ENCODE assay signal across 29 mouse cellular contexts in the genomic region with DNA sequence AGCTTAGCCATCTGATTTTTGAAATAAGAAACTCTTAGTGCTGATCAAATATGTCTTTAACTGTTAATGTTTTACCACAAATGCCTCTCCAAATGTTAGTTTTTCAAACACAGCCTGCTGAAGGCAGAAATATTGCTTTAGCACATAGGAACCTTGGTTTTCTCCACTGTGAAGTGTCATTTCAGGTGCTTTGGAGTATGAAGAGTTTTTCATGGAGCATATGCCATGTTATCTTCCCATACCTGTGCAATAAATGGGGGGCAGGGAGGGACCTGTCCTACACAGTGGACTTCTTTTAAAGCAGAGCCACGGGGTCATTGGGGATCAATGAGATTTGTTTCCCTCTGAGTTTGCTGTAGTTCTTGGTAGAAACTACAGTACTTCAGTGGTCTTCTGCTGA.
DNase-seq lines count a peak whose midpoint lies in the region; ATAC-seq and TF ChIP-seq lines count a peak whose summit lies in the region.
"Had no signal": no experiment of that assay in that cellular context is flagged by ENCODE, and none has a peak within 500 bp of the region (broad histone marks: within the 10 kb centered on the region; RNA-seq: fewer than 3 reads in every experiment).

No protein-coding gene starts in this region.

- ATAC-seq in lung, embryonic 15.5 days (ENCODE audit: borderline replicate concordance, extremely low read depth, low FRiP score, low TSS enrichment) = peak; percentile 83
- no peak for ATAC-seq in midbrain, embryonic 11.5 days (ENCODE audit: low FRiP score)
- ATAC-seq in midbrain, embryonic 14.5 days (ENCODE audit: low FRiP score, low TSS enrichment) = no peak; the same call in 1 of the 2 replicates
- ATAC-seq: activated CD4-positive, CD25-positive, alpha-beta regulatory T cell, adult 4 months; CD4-positive, CD25-positive, alpha-beta regulatory T cell, adult 4 months; forebrain, embryonic 14.5 days; Patski had no signal

- TF ChIP-seq CTCF in lung, adult 2 months (IDR thresholded peaks at IDR 0.05; ENCODE audit: insufficient read depth, low read length) = no peak

- H3K4me1 ChIP-seq in lung, adult 2 months (ENCODE audit: control insufficient read depth, insufficient read depth, low read length) = no peaks in the 10 kb centered on the region
- no peaks in the 10 kb centered on the region; the same call in 1 of the 2 replicates for H3K4me1 ChIP-seq in lung, embryonic 15.5 days
- no peaks in the 10 kb centered on the region for H3K4me1 ChIP-seq in midbrain, embryonic 11.5 days (ENCODE audit: control insufficient read depth, insufficient read depth, low read length)
- H3K4me1 ChIP-seq in midbrain, embryonic 14.5 days (ENCODE audit: control insufficient read depth, insufficient read depth, low read length) = no peaks in the 10 kb centered on the region
- H3K4me1 ChIP-seq: embryonic facial prominence, embryonic 13.5 days; embryonic facial prominence, embryonic 15.5 days; forebrain, embryonic 10.5 days; forebrain, embryonic 12.5 days had no signal

- H3K36me3 ChIP-seq in lung, embryonic 15.5 days = no peaks in the 10 kb centered on the region
- H3K36me3 ChIP-seq in midbrain, embryonic 11.5 days (ENCODE audit: control insufficient read depth, insufficient read depth, low read length) = no peaks in the 10 kb centered on the region
- H3K36me3 ChIP-seq in midbrain, embryonic 14.5 days (ENCODE audit: control insufficient read depth, insufficient read depth, low read length) = no peaks in the 10 kb centered on the region
- H3K36me3 ChIP-seq: embryonic facial prominence, embryonic 13.5 days; embryonic facial prominence, embryonic 15.5 days; forebrain, embryonic 10.5 days; forebrain, embryonic 12.5 days; G1E had no signal

- H3K27me3 ChIP-seq in lung, embryonic 15.5 days = no peaks in the 10 kb centered on the region
- no peaks in the 10 kb centered on the region for H3K27me3 ChIP-seq in midbrain, embryonic 11.5 days (ENCODE audit: control insufficient read depth, insufficient read depth, low read length)
- no peaks in the 10 kb centered on the region for H3K27me3 ChIP-seq in midbrain, embryonic 14.5 days (ENCODE audit: control insufficient read depth, insufficient read depth, low read length)
- H3K27me3 ChIP-seq: CH12.LX; embryonic facial prominence, embryonic 13.5 days; embryonic facial prominence, embryonic 15.5 days; forebrain, embryonic 12.5 days; Patski had no signal

- no peaks in the 10 kb centered on the region for H3K9me3 ChIP-seq in lung, embryonic 15.5 days
- H3K9me3 ChIP-seq in midbrain, embryonic 11.5 days (ENCODE audit: control insufficient read depth, low read length) = no peaks in the 10 kb centered on the region
- H3K9me3 ChIP-seq in midbrain, embryonic 14.5 days (ENCODE audit: control insufficient read depth, low read length) = no peaks in the 10 kb centered on the region
- H3K9me3 ChIP-seq: embryonic facial prominence, embryonic 13.5 days; embryonic facial prominence, embryonic 15.5 days; forebrain, embryonic 10.5 days; forebrain, embryonic 12.5 days; G1E had no signal

- TF ChIP-seq POLR2A in lung, adult 2 months (IDR thresholded peaks at IDR 0.05; ENCODE audit: borderline replicate concordance, extremely low read depth, low read depth, low read length) = no peak

- H3K27ac ChIP-seq in lung, embryonic 15.5 days = peak overlapping the region; percentile 63
- no peak overlapping the region for H3K27ac ChIP-seq in midbrain, embryonic 11.5 days (ENCODE audit: low read depth, low read length)
- no peak overlapping the region for H3K27ac ChIP-seq in midbrain, embryonic 14.5 days (replicated peaks; ENCODE audit: low read depth, low read length)
- H3K27ac ChIP-seq: embryonic facial prominence, embryonic 13.5 days; embryonic facial prominence, embryonic 15.5 days; forebrain, embryonic 10.5 days; forebrain, embryonic 12.5 days had no signal

- DNase-seq in lung, adult 2 months = peak; percentile 5
- no peak for DNase-seq in lung, postnatal 4 days
- DNase-seq in lung, adult 18-20 months = no peak
- peak; percentile 49 for DNase-seq in midbrain, embryonic 11.5 days (ENCODE audit: low spot score, missing footprints)
- no peak for DNase-seq in midbrain, embryonic 14.5 days
- DNase-seq in lung, postnatal 36 days = peak; percentile 6
- no peak for DNase-seq in yolk sac, embryonic 10.5 days (ENCODE audit: low spot score)
- DNase-seq: adrenal gland, adult 8-10 months; adrenal gland, postnatal 14 days; adrenal gland, postnatal 36 days; B cell, adult 2 months; cerebellum, adult 11-12 months; cerebellum, adult 2 months; cerebellum, adult 9-10 months; cerebellum, postnatal 10 days; cerebellum, postnatal 36 days; embryo, embryonic 11 days had no signal

- no peak overlapping the region for H3K4me2 ChIP-seq in lung, embryonic 15.5 days
- H3K4me2 ChIP-seq in midbrain, embryonic 11.5 days = no peak overlapping the region
- no peak overlapping the region for H3K4me2 ChIP-seq in midbrain, embryonic 14.5 days (ENCODE audit: low read length)
- H3K4me2 ChIP-seq: embryonic facial prominence, embryonic 13.5 days; embryonic facial prominence, embryonic 15.5 days; forebrain, embryonic 12.5 days had no signal

- no peak overlapping the region for H3K4me3 ChIP-seq in lung, adult 2 months (replicated peaks; ENCODE audit: extremely low read depth, low read depth, low read length)
- no peak overlapping the region for H3K4me3 ChIP-seq in lung, embryonic 15.5 days
- H3K4me3 ChIP-seq in midbrain, embryonic 11.5 days (ENCODE audit: low read depth, low read length) = no peak overlapping the region
- H3K4me3 ChIP-seq in midbrain, embryonic 14.5 days (replicated peaks; ENCODE audit: low read depth, low read length) = no peak overlapping the region
- H3K4me3 ChIP-seq: embryonic facial prominence, embryonic 13.5 days; embryonic facial prominence, embryonic 15.5 days; erythroblast, embryonic 14.5 days; forebrain, embryonic 10.5 days; forebrain, embryonic 12.5 days had no signal

- 52% methylated on average over 1 of the region's 1 CpGs for WGBS in lung, adult 2 months
- 50% methylated on average over 1 of the region's 1 CpGs for WGBS in lung, embryonic 15.5 days
- 68% methylated on average over 1 of the region's 1 CpGs for WGBS in midbrain, embryonic 11.5 days
- WGBS in midbrain, embryonic 14.5 days = 64% methylated on average over 1 of the region's 1 CpGs

- H3K9ac ChIP-seq in lung, embryonic 15.5 days = no peak overlapping the region
- no peak overlapping the region for H3K9ac ChIP-seq in midbrain, embryonic 11.5 days (ENCODE audit: low read length)
- no peak overlapping the region for H3K9ac ChIP-seq in midbrain, embryonic 14.5 days (replicated peaks; ENCODE audit: low read length)
- H3K9ac ChIP-seq: embryonic facial prominence, embryonic 13.5 days; embryonic facial prominence, embryonic 15.5 days; forebrain, embryonic 12.5 days had no signal

Comparison
In these comparisons a context has a peak if more than half of its experiments do, and no peak if none do; other contexts are left out.
1. DNase-seq: peak in lung, adult 2 months (single experiment), midbrain, embryonic 11.5 days (single experiment) and lung, postnatal 36 days (single experiment); none in lung, postnatal 4 days (0 of 2), lung, adult 18-20 months (0 of 2), midbrain, embryonic 14.5 days (single experiment) and yolk sac, embryonic 10.5 days (single experiment).